Mouse (Mus musculus): ENCODE results near the gene Shank2. TPM values are rescaled to one million over a fixed set of nuclear protein-coding genes. Genes with fewer than 3 reads are reported as not detected.

Gene Shank2
- polyA plus RNA-seq, 1 experiment from 2014 or later, result 0.39 TPM

DNA sequence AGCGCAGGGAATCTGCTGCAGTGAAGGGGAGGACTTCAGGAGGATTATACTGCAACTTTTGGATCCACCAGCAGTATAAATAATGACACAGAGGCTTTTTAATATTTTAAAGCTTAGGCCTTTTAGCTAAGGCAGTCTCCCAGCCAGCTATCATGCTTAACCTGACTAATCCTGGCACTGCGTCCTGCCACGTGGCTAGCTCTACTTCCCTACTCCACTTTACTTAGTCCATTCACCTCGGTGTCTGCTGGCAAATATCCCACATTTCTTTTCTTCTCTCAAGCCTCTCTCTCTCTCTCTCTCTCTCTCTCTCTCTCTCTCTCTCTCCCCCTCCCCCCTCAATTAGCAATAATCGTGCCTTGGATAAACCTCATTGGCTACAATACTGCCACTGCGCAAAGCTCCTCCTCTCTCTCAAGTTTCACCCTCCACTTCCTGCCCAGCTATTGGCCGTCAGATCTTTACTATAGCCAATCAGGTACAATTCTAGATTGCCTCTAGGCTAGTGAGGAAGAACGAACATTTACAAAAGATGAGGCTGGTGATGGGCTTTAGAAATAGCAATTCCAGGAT lies 253.0 kb downstream of the Shank2 start:
- 35% methylated on average over 8 of the region's 8 CpGs for WGBS
- H3K4me1 ChIP-seq, result peaks cover 13% of the 10 kb centered on the region
- H3K9me3 ChIP-seq (replicated peaks), result no peaks in the 10 kb centered on the region
- H3K27me3 ChIP-seq (ENCODE audit: low read depth, poor library complexity, severe bottlenecking), result no peaks in the 10 kb centered on the region
- H3K36me3 ChIP-seq, result no peaks in the 10 kb centered on the region
- no peak overlapping the region for H3K4me3 ChIP-seq
- no peak for DNase-seq (ENCODE audit: low spot score)
- no peak overlapping the region for H3K27ac ChIP-seq

DNA sequence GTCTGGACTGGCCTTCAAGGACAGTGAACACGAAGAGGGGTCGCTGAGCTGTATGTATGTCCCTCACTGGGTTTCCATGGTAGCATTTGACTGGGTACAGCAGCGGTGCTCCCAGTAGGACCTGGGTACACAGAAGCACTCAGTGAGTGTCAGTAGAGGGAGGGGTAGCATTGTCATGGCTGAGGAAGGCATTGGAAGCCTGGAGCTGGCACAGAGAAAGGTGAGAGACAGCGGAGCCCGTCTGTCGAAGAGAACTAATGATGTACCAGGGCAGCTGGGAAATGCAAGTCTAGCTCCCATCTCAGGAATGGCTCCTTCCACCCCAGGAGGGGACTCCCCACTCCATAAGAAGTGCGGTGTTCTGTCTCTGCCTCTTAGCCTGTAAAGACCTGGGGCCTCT lies 256.1 kb downstream of the Shank2 start:
- no peak overlapping the region for H3K27ac ChIP-seq
- no peak for DNase-seq (ENCODE audit: low spot score)
- no peaks in the 10 kb centered on the region for H3K9me3 ChIP-seq (replicated peaks)
- no peaks in the 10 kb centered on the region for H3K27me3 ChIP-seq (ENCODE audit: low read depth, poor library complexity, severe bottlenecking)
- H3K36me3 ChIP-seq, result no peaks in the 10 kb centered on the region
- no peak overlapping the region for H3K4me3 ChIP-seq
- 77% methylated on average over 7 of the region's 7 CpGs for WGBS
- H3K4me1 ChIP-seq, result peaks cover 13% of the 10 kb centered on the region

DNA sequence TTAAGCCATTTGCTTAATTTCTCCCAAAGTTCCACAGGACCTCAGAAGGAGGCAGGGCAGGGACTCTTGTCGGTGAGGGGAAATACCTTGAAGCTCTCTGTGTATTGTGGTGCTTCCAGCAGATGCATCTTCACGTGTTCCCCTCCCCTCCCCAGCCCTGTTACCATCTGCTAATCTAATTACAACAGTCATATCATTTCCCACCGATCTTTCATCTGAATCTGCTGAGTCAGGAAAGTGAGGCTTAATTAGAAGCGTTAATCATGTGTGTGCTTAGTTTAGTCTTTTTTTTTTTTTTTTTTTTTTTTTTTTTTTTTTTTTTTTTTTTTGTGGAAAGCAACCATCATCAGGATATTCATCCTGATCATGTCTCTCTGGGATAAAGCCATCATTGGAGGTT lies 256.6 kb downstream of the Shank2 start:
- no peaks in the 10 kb centered on the region for H3K36me3 ChIP-seq
- WGBS, result 65% methylated on average over 4 of the region's 4 CpGs
- no peak overlapping the region for H3K4me3 ChIP-seq
- no peaks in the 10 kb centered on the region for H3K27me3 ChIP-seq (ENCODE audit: low read depth, poor library complexity, severe bottlenecking)
- no peak overlapping the region for H3K27ac ChIP-seq
- peaks cover 13% of the 10 kb centered on the region for H3K4me1 ChIP-seq
- H3K9me3 ChIP-seq (replicated peaks), result no peaks in the 10 kb centered on the region
- DNase-seq (ENCODE audit: low spot score), result no peak

DNA sequence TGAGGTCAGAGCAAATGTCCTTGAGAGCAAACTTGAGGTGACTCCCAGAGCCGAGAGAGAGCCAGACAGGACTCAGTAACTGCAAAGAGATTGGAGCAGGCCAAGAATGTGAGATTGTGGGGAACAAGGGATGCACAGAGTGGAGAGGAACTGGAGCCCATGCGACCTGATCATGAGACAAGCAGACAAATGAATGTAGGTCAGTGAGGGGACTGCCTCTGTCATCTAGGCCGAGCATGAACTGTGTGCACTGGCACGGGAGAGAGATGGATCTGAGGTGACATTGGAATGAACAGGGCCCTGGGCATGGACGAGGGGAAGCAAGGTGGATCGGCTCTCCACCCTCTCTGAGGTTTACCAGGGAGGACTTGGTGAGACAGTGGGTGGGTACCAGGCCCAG lies 260.9 kb downstream of the Shank2 start:
- H3K4me3 ChIP-seq, result no peak overlapping the region
- no peaks in the 10 kb centered on the region for H3K27me3 ChIP-seq (ENCODE audit: low read depth, poor library complexity, severe bottlenecking)
- H3K4me1 ChIP-seq, result no peaks in the 10 kb centered on the region
- no peaks in the 10 kb centered on the region for H3K36me3 ChIP-seq
- H3K9me3 ChIP-seq (replicated peaks), result no peaks in the 10 kb centered on the region
- no peak overlapping the region for H3K27ac ChIP-seq
- 67% methylated on average over 6 of the region's 6 CpGs for WGBS
- DNase-seq (ENCODE audit: low spot score), result no peak

DNA sequence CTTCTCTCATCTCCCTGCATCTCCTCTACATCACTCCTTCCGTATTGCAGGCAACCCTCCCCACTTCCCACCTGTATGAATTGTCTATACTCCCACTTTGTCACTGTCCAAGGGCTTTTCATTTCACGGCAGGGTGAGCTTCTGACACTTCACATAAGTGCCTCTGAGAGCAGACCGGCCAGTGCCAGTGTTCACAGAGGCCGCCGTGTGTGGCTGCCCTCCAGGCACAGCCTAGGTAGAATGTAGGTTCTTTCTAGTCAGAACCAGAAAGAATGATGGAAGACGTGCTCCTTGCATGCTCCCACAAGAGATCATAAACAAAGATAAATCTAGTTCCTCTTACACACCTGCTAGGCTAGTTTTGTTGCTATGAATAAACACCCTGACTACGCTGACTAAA lies 265.0 kb downstream of the Shank2 start:
- DNase-seq (ENCODE audit: low spot score), result no peak
- no peaks in the 10 kb centered on the region for H3K36me3 ChIP-seq
- no peak overlapping the region for H3K4me3 ChIP-seq
- H3K27ac ChIP-seq, result no peak overlapping the region
- H3K9me3 ChIP-seq (replicated peaks), result no peaks in the 10 kb centered on the region
- no peaks in the 10 kb centered on the region for H3K27me3 ChIP-seq (ENCODE audit: low read depth, poor library complexity, severe bottlenecking)
- 81% methylated on average over 7 of the region's 7 CpGs for WGBS
- H3K4me1 ChIP-seq, result no peaks in the 10 kb centered on the region

DNA sequence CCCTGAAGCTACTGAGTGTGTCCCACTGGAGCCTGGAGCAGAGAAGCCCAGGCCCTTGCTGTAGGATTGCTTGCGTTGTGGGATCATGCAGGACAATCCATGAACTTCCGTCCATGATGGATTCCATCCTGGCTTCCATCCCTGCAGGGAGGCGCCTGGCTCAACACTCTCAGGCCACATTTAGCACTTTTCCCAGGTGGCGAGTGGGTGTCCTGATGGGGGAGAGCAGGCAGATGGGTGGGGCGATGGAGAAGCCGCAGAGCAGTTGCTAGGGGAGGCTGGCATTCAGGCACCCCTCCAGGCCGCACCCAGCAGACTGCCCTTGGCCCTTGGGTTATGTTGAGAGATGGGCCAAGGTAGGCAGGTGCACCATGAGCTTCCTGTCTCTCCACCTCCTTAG lies 266.6 kb downstream of the Shank2 start:
- H3K27me3 ChIP-seq (ENCODE audit: low read depth, poor library complexity, severe bottlenecking), result no peaks in the 10 kb centered on the region
- H3K27ac ChIP-seq, result no peak overlapping the region
- no peaks in the 10 kb centered on the region for H3K9me3 ChIP-seq (replicated peaks)
- H3K4me3 ChIP-seq, result no peak overlapping the region
- DNase-seq (ENCODE audit: low spot score), result no peak
- 81% methylated on average over 7 of the region's 7 CpGs for WGBS
- no peaks in the 10 kb centered on the region for H3K4me1 ChIP-seq
- no peaks in the 10 kb centered on the region for H3K36me3 ChIP-seq

DNA sequence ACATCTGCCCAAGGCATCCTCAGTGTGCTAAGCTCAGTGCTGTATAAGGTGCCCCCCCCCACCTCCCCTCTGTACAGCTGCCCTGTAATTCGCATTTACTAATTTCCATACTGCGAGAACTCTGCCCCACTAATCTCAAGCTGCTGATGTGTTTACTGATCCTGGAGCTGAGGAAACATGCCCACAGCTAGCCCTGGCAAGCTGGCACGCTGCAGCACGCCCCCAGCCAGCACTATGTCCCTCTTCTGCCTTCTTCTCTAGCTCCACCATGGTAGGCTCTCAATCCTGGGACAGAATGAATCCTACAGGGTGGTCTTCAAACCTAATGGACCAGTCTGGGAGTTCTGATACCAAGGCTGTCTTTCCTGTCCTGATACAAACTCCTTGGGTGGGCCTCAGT lies 267.1 kb downstream of the Shank2 start:
- DNase-seq (ENCODE audit: low spot score), result no peak
- H3K27ac ChIP-seq, result no peak overlapping the region
- no peaks in the 10 kb centered on the region for H3K36me3 ChIP-seq
- 89% methylated on average over 4 of the region's 4 CpGs for WGBS
- no peaks in the 10 kb centered on the region for H3K27me3 ChIP-seq (ENCODE audit: low read depth, poor library complexity, severe bottlenecking)
- H3K4me1 ChIP-seq, result no peaks in the 10 kb centered on the region
- no peak overlapping the region for H3K4me3 ChIP-seq
- no peaks in the 10 kb centered on the region for H3K9me3 ChIP-seq (replicated peaks)

DNA sequence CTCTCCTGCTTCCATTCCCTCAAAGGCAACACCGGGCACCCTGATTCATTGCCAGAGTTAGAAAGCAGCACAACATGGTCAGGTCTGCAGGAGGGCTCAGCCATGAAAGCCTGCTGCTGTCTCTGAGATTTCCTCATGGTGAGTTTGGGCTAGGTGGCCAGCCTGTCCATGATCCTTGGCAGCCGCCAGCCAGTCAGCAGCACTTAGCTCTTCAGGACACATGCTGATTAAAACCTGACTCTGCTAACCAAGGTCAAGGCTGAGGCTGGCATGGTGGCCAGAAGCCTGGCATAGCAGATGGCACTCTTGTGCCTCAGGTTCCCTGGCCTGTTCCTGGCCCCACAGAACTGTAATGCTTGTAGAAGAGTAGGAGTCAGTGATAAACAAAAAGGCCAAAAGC lies 269.3 kb downstream of the Shank2 start:
- no peak overlapping the region for H3K4me3 ChIP-seq
- no peaks in the 10 kb centered on the region for H3K4me1 ChIP-seq
- no peak overlapping the region for H3K27ac ChIP-seq
- no peaks in the 10 kb centered on the region for H3K9me3 ChIP-seq (replicated peaks)
- no peak for DNase-seq (ENCODE audit: low spot score)
- no peaks in the 10 kb centered on the region for H3K36me3 ChIP-seq
- H3K27me3 ChIP-seq (ENCODE audit: low read depth, poor library complexity, severe bottlenecking), result no peaks in the 10 kb centered on the region
- WGBS, result 85% methylated on average over 2 of the region's 2 CpGs

DNA sequence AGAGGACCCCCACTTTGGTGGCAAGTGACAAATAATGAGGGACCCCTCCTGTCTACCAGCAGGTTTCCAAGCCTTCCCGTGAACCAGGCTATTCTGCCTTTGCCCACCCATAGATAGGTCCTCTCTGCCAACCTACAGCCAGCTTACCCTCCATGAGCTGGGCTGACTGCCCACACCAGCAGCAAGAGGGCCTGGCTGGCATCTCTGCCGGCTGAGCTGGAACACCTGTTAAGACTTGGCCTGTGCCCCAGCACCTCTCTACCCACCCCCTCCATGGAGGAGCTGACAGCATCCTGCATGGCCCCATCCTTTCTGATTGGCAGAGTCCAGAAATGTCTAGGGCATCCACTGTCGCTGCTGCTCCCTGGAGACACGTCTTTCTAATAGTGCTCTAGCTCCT lies 277.0 kb downstream of the Shank2 start:
- Histone ChIP-seq H3K4me1 (peaks cover 5% of the 10 kb centered on the region), H3K27ac (no peak overlapping the region), H3K9me3 (replicated peaks) (no peaks in the 10 kb centered on the region), H3K4me3 (no peak overlapping the region), H3K36me3 (no peaks in the 10 kb centered on the region), H3K27me3 (ENCODE audit: low read depth, poor library complexity, severe bottlenecking) (peaks cover 6% of the 10 kb centered on the region; the same call in 1 of the 2 replicates)
- no peak for DNase-seq (ENCODE audit: low spot score)
- 87% methylated on average over 4 of the region's 4 CpGs for WGBS

DNA sequence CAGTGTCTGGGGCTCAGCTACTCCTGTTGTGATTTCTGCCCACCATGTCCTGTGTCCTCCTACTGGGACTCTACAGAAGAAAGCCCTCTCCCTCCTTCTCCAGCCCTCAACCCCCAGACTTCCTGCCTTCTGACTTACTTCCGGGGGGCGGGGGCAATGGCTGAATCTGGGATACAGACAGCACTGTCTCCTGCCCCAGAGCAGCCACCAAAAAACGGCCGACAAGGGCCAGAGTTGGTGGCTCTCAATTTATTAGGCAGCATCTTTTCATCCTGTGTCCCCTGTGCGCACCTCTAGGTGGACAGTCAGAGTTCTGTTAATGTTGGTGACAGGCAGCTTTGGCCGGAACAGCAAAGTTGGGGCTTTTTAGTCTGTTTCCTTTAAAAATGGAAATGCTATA lies 282.0 kb downstream of the Shank2 start:
- Histone ChIP-seq H3K27me3 (ENCODE audit: low read depth, poor library complexity, severe bottlenecking) (peaks cover 22% of the 10 kb centered on the region; the same call in 1 of the 2 replicates), H3K36me3 (no peaks in the 10 kb centered on the region), H3K9me3 (replicated peaks) (no peaks in the 10 kb centered on the region), H3K4me3 (peak overlapping the region; percentile 67), H3K4me1 (peaks cover 28% of the 10 kb centered on the region), H3K27ac (peak overlapping the region; percentile 84)
- WGBS, result 12% methylated on average over 6 of the region's 6 CpGs
- DNase-seq (ENCODE audit: low spot score), result peak; percentile 46

DNA sequence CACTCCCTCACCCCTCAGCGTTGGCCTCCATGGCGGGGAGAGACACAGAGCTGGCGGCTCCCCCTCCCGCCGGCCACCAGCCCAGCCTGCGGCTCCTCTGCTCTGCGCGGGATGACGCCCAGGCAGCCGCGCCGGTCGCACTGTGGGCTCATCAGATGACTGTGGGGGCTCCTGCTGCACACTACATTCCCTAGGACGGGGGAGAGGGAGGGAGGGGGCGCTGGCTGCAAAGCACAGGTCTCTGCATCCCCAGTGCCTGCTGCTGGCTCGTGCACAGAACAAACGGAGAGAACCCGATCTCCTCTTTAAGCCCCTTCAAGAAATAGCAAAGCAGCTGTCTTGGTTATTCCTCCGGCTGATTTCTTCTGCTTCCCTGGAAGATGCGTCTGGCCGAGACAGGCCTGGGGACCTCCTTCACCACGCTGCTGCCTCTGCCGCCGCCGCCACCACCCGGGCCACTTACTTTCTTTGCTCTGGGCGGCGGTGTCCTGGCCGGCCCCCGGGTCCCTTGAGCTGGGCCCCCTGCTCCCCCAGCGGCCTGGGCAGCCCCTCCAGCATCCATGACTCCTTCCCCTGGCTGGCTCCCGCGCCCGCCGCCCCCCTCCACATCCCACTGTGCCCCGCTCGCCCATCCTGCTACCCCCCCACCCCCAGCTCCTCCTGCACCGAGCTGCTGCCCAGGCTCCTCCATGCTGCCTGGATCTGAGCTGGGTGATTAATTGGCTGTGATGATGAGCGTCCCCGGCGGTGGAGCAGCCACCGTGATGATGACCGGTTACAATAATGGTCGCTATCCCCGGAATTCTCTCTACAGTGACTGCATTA lies 282.7 kb downstream of the Shank2 start:
- H3K36me3 ChIP-seq, result no peaks in the 10 kb centered on the region
- H3K27ac ChIP-seq, result peak overlapping the region; percentile 84
- peaks cover 22% of the 10 kb centered on the region; the same call in 1 of the 2 replicates for H3K27me3 ChIP-seq (ENCODE audit: low read depth, poor library complexity, severe bottlenecking)
- DNase-seq (ENCODE audit: low spot score), result peak; percentile 71
- H3K9me3 ChIP-seq (replicated peaks), result no peaks in the 10 kb centered on the region
- WGBS, result under 1% methylated on average over 45 of the region's 45 CpGs
- H3K4me1 ChIP-seq, result peaks cover 28% of the 10 kb centered on the region
- peak overlapping the region; percentile 67 for H3K4me3 ChIP-seq

DNA sequence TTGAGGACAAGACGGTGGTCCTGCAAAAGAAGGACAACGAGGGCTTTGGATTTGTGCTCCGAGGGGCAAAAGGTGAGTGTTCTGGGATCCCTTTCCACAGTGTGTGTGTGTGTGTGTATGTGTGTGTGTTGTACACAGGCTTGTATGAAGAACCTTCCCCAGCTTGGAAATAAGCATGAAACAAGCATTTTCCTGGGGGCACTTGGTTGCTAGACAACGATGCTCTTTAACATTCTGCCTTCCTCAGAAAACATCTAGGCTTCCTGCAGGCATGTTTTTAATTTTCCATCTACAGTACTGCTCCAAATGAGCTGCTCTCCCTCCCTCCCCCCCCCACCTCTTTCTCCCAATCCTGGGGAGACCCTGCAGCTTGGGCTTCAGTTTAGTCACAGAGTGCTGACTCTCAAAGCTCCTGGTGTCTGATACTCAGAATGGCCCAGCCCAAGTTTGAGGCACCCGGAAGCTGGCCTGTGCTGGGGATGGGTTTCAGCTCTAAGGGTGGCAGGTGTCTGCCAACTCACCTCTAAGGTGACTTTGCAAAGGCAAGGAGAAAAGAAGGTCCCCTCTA lies 283.4 kb downstream of the Shank2 start:
- DNase-seq (ENCODE audit: low spot score), result no peak
- 33% methylated on average over 5 of the region's 5 CpGs for WGBS
- no peaks in the 10 kb centered on the region for H3K36me3 ChIP-seq
- peaks cover 22% of the 10 kb centered on the region; the same call in 1 of the 2 replicates for H3K27me3 ChIP-seq (ENCODE audit: low read depth, poor library complexity, severe bottlenecking)
- peaks cover 28% of the 10 kb centered on the region for H3K4me1 ChIP-seq
- peak overlapping the region; percentile 67 for H3K4me3 ChIP-seq
- peak overlapping the region; percentile 84 for H3K27ac ChIP-seq
- H3K9me3 ChIP-seq (replicated peaks), result no peaks in the 10 kb centered on the region

DNA sequence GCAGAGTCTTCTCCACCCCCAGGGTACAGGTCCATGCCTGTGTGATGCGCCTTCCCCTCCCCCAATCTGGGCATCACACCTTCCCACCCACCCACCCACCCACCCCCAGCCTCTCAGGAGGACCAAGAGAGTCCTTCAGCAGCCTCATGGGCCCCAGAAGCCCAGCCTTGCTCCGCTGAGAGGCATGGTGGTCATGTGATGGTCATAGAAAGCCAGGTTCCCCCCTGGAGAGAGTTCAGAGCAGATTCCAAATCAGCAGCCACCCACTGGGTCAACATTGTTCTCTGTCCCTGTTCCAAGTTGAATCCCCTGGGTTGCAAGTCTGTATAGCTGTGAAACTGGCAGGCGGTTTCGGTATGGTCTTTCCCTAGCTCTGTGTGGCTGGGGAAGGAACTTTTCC lies 284.2 kb downstream of the Shank2 start:
- whole genome bisulfite sequencing, result 82% methylated on average over 4 of the region's 4 CpGs
- no peak overlapping the region for H3K4me3 ChIP-seq
- H3K9me3 ChIP-seq (replicated peaks), result no peaks in the 10 kb centered on the region
- no peak overlapping the region for H3K27ac ChIP-seq
- peaks cover 22% of the 10 kb centered on the region; the same call in 1 of the 2 replicates for H3K27me3 ChIP-seq (ENCODE audit: low read depth, poor library complexity, severe bottlenecking)
- peaks cover 28% of the 10 kb centered on the region for H3K4me1 ChIP-seq
- H3K36me3 ChIP-seq, result no peaks in the 10 kb centered on the region
- DNase-seq (ENCODE audit: low spot score), result no peak
